Mouse (Mus musculus): ENCODE measurements at regions not wholly inside any gene's neighbourhood (a gene's known extent, or its start where the extent isn't known, plus 50 kb on each side); places are given as distances from the start of the nearest gene placed in this dataset.

DNA sequence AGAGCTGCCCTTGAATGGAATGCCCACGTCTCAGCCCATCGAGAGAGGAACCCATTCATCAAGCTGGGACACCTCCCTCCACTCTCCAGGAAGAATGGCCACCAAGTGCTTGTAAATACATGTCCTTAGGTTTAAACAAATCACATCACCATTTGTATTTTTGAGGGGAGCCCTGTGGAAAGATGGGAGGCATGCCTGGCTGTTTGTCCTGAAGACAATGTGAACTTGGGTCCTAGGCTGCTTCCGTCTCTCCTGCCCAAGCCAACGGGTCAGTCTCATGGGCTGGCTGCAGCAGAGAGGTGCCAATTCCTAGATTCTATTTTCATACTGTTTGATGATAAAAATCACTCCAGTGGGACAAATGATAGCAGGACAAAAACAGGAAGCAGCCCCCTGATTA, 205.9 kb upstream of the Tbx3 start:
- TF ChIP-seq TAL1 (IDR thresholded peaks at IDR 0.05; ENCODE audit: low read length) = no peak
- TF ChIP-seq CTCF (IDR thresholded peaks at IDR 0.05 in 2 of 3, conservative IDR thresholded peaks at IDR 0.05 in 1 of 3; ENCODE audit: control insufficient read depth in 1 of 3, insufficient read depth in 1 of 3, low read depth in 2 of 3, low read length in 3 of 3, poor library complexity in 1 of 3, severe bottlenecking in 1 of 3) = no peak
- TF ChIP-seq E2F4 (IDR thresholded peaks at IDR 0.05; ENCODE audit: borderline replicate concordance, low read depth, low read length) = no peak
- no peak for TF ChIP-seq POLR2A (IDR thresholded peaks at IDR 0.05; ENCODE audit: control insufficient read depth in 1 of 2, insufficient read depth in 1 of 2, low read depth in 1 of 2, low read length in 2 of 2, poor library complexity in 1 of 2)
- no peak for TF ChIP-seq ZNF384 (IDR thresholded peaks at IDR 0.05; ENCODE audit: low read depth, low read length)
- no peak for TF ChIP-seq EP300 (IDR thresholded peaks at IDR 0.05; ENCODE audit: low read depth in 1 of 2, low read length in 2 of 2)
- no peak for TF ChIP-seq MAFK (IDR thresholded peaks at IDR 0.05; ENCODE audit: borderline replicate concordance, low read depth, low read length)
- no peak for TF ChIP-seq ELF1 (IDR thresholded peaks at IDR 0.05; ENCODE audit: low read depth, low read length)
- TF ChIP-seq ZKSCAN1 (IDR thresholded peaks at IDR 0.05; ENCODE audit: low read depth, low read length) = no peak
- TF ChIP-seq HCFC1 (IDR thresholded peaks at IDR 0.05; ENCODE audit: low read depth, low read length) = no peak
